Mouse (Mus musculus): ENCODE measurements around the gene Gm11020. TPM values are rescaled to one million over a fixed set of nuclear protein-coding genes. Genes with fewer than 3 reads are reported as not detected.
"Not testable (repeated sequence)": the region's sequence is repeated elsewhere in the genome, so short reads cannot be mapped to it uniquely, and the experiment has no call there.

Gm11020 gene
- total and polyA plus RNA-seq, 3 experiments: not detected

GRCm38 (mm10) chr8:104313311-104313710 lies 8.1 kb upstream of the Gm11020 start:
- H3K4me1 ChIP-seq (ENCODE audit: insufficient read depth, low read depth, low read length): no peaks in the 10 kb centered on the region
- no peaks in the 10 kb centered on the region for H3K36me3 ChIP-seq (replicated peaks)
- ATAC-seq (ENCODE audit: extremely low read depth, insufficient number of reproducible peaks, low FRiP score, poor library complexity, severe bottlenecking) (no peak), DNase-seq (ENCODE audit: low spot score) (no peak)
- no peak for TF ChIP-seq GATA2 (IDR thresholded peaks at IDR 0.05; ENCODE audit: borderline replicate concordance, low read depth, low read length)
- TF ChIP-seq POLR2AphosphoS5 (IDR thresholded peaks at IDR 0.05; ENCODE audit: insufficient replicate concordance, low read depth, low read length): no peak
- TF ChIP-seq CTCF (IDR thresholded peaks at IDR 0.05; ENCODE audit: low read depth, low read length): no peak
- TF ChIP-seq TAL1 (conservative IDR thresholded peaks at IDR 0.05; ENCODE audit: low read depth, low read length): no peak
- no peak for TF ChIP-seq GATA1 (IDR thresholded peaks at IDR 0.05; ENCODE audit: borderline replicate concordance, low read length)
- no peaks in the 10 kb centered on the region for H3K27me3 ChIP-seq (ENCODE audit: insufficient read depth, low read length)
- H3K9me3 ChIP-seq (replicated peaks): peaks cover 5% of the 10 kb centered on the region
- no peak overlapping the region for H3K4me3 ChIP-seq (ENCODE audit: low read depth, low read length)

- not testable (repeated sequence) for H3K9me3 ChIP-seq (replicated peaks); ATAC-seq (ENCODE audit: extremely low read depth, insufficient number of reproducible peaks, low FRiP score, poor library complexity, severe bottlenecking); DNase-seq (ENCODE audit: low spot score); H3K27me3 ChIP-seq (ENCODE audit: insufficient read depth, low read length); H3K36me3 ChIP-seq (replicated peaks); H3K4me1 ChIP-seq (ENCODE audit: insufficient read depth, low read depth, low read length); H3K4me3 ChIP-seq (ENCODE audit: low read depth, low read length)
Measured at GRCm38 (mm10) chr8:104321930-104322329, 563 bp downstream of the Gm11020 start, which contains the start of gene Cmtm2b. Cmtm2b (plus strand) TSS chr8:104322230.

- ATAC-seq (ENCODE audit: extremely low read depth, insufficient number of reproducible peaks, low FRiP score, poor library complexity, severe bottlenecking) (no peak), DNase-seq (ENCODE audit: low spot score) (no peak)
- H3K4me3 ChIP-seq (ENCODE audit: low read depth, low read length): no peak overlapping the region
- TF ChIP-seq GATA2 (IDR thresholded peaks at IDR 0.05; ENCODE audit: borderline replicate concordance, low read depth, low read length) (no peak), POLR2AphosphoS5 (IDR thresholded peaks at IDR 0.05; ENCODE audit: insufficient replicate concordance, low read depth, low read length) (no peak), CTCF (IDR thresholded peaks at IDR 0.05; ENCODE audit: low read depth, low read length) (no peak), GATA1 (IDR thresholded peaks at IDR 0.05; ENCODE audit: borderline replicate concordance, low read length) (no peak), TAL1 (conservative IDR thresholded peaks at IDR 0.05; ENCODE audit: low read depth, low read length) (no peak)
- no peaks in the 10 kb centered on the region; the same call in 1 of the 2 replicates for H3K27me3 ChIP-seq (ENCODE audit: insufficient read depth, low read length)
- no peaks in the 10 kb centered on the region for H3K36me3 ChIP-seq (replicated peaks)
- H3K4me1 ChIP-seq (ENCODE audit: insufficient read depth, low read depth, low read length): no peaks in the 10 kb centered on the region
- H3K9me3 ChIP-seq (replicated peaks): no peaks in the 10 kb centered on the region
Measured at GRCm38 (mm10) chr8:104332665-104333631, 11.6 kb downstream of the Gm11020 start.

GRCm38 (mm10) chr8:104333786-104334185 lies 12.4 kb downstream of the Gm11020 start:
- Histone ChIP-seq H3K27me3 (ENCODE audit: insufficient read depth, low read length) (no peaks in the 10 kb centered on the region; the same call in 1 of the 2 replicates), H3K4me1 (ENCODE audit: insufficient read depth, low read depth, low read length) (no peaks in the 10 kb centered on the region), H3K4me3 (ENCODE audit: low read depth, low read length) (no peak overlapping the region), H3K36me3 (replicated peaks) (no peaks in the 10 kb centered on the region), H3K9me3 (replicated peaks) (no peaks in the 10 kb centered on the region)
- TF ChIP-seq GATA2 (IDR thresholded peaks at IDR 0.05; ENCODE audit: borderline replicate concordance, low read depth, low read length) (no peak), TAL1 (conservative IDR thresholded peaks at IDR 0.05; ENCODE audit: low read depth, low read length) (no peak), CTCF (IDR thresholded peaks at IDR 0.05; ENCODE audit: low read depth, low read length) (no peak), GATA1 (IDR thresholded peaks at IDR 0.05; ENCODE audit: borderline replicate concordance, low read length) (no peak), POLR2AphosphoS5 (IDR thresholded peaks at IDR 0.05; ENCODE audit: insufficient replicate concordance, low read depth, low read length) (no peak)
- no peak for DNase-seq (ENCODE audit: low spot score)
- no peak for ATAC-seq (ENCODE audit: extremely low read depth, insufficient number of reproducible peaks, low FRiP score, poor library complexity, severe bottlenecking)

- TF ChIP-seq GATA2 (IDR thresholded peaks at IDR 0.05; ENCODE audit: borderline replicate concordance, low read depth, low read length) (no peak), CTCF (IDR thresholded peaks at IDR 0.05; ENCODE audit: low read depth, low read length) (no peak), GATA1 (IDR thresholded peaks at IDR 0.05; ENCODE audit: borderline replicate concordance, low read length) (no peak), TAL1 (conservative IDR thresholded peaks at IDR 0.05; ENCODE audit: low read depth, low read length) (no peak), POLR2AphosphoS5 (IDR thresholded peaks at IDR 0.05; ENCODE audit: insufficient replicate concordance, low read depth, low read length) (no peak)
- Histone ChIP-seq H3K4me1 (ENCODE audit: insufficient read depth, low read depth, low read length) (no peaks in the 10 kb centered on the region), H3K9me3 (replicated peaks) (no peaks in the 10 kb centered on the region), H3K4me3 (ENCODE audit: low read depth, low read length) (no peak overlapping the region), H3K36me3 (replicated peaks) (no peaks in the 10 kb centered on the region), H3K27me3 (ENCODE audit: insufficient read depth, low read length) (no peaks in the 10 kb centered on the region; the same call in 1 of the 2 replicates)
- ATAC-seq (ENCODE audit: extremely low read depth, insufficient number of reproducible peaks, low FRiP score, poor library complexity, severe bottlenecking) (no peak), DNase-seq (ENCODE audit: low spot score) (no peak)
Measured at GRCm38 (mm10) chr8:104334196-104334595, 12.8 kb downstream of the Gm11020 start.

- H3K9me3 ChIP-seq (replicated peaks): no peaks in the 10 kb centered on the region
- H3K27me3 ChIP-seq (ENCODE audit: insufficient read depth, low read length): peaks cover 16% of the 10 kb centered on the region; the same call in 1 of the 2 replicates
- no peak overlapping the region for H3K4me3 ChIP-seq (ENCODE audit: low read depth, low read length)
- TF ChIP-seq POLR2AphosphoS5 (IDR thresholded peaks at IDR 0.05; ENCODE audit: insufficient replicate concordance, low read depth, low read length) (no peak), TAL1 (conservative IDR thresholded peaks at IDR 0.05; ENCODE audit: low read depth, low read length) (no peak), GATA2 (IDR thresholded peaks at IDR 0.05; ENCODE audit: borderline replicate concordance, low read depth, low read length) (no peak), CTCF (IDR thresholded peaks at IDR 0.05; ENCODE audit: low read depth, low read length) (no peak), GATA1 (IDR thresholded peaks at IDR 0.05; ENCODE audit: borderline replicate concordance, low read length) (no peak)
- DNase-seq (ENCODE audit: low spot score): no peak
- no peak for ATAC-seq (ENCODE audit: extremely low read depth, insufficient number of reproducible peaks, low FRiP score, poor library complexity, severe bottlenecking)
- peaks cover 11% of the 10 kb centered on the region for H3K4me1 ChIP-seq (ENCODE audit: insufficient read depth, low read depth, low read length)
- H3K36me3 ChIP-seq (replicated peaks): no peaks in the 10 kb centered on the region
Measured at GRCm38 (mm10) chr8:104336806-104337205, 15.4 kb downstream of the Gm11020 start.
